Mouse (Mus musculus) NIH3T3 (cell line): ENCODE measurements around the gene Zbtb16.

ENCODE experiments used
- DNase-seq: peaks from one replicate; pipeline ENCODE4 v3.0.0-alpha.2; 2012; ENCODE audit warnings: low read depth

Zbtb16 gene

DNA sequence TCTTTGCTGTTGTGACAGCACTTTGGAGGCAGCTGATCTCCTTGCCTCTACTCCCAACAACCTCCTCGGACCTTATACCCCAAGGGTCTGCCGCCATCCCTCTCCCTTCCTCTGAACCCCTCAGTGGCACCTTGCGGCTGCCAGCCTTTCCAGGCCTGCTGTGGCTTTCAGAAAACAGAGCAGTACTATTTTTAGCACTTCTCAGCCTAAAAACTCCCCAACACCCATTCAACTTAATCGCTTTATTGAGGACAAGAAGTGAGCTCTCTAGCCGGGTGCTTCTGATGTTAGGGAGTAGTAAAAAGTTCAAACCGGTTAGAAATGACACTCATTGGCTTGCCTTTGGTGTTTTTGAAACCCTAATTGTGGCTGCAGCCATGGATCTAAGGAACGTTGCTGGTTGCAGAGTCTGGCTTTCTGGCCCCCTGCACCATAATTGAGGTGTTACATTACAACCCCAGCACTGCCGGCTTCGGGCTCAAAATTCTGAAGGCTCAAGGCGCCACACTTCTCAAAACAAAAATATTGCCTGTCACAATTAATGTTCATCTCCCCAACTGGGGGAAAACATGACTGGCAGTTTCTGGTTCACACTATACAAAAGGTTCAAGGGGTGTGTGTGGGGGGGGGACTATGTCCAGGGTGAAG is 107.8 kb downstream of the Zbtb16 start:
- no peak for DNase-seq

GRCm38 (mm10) chr9:48726341-48726740 is 109.7 kb downstream of the Zbtb16 start:
- DNase-seq: no peak

DNA sequence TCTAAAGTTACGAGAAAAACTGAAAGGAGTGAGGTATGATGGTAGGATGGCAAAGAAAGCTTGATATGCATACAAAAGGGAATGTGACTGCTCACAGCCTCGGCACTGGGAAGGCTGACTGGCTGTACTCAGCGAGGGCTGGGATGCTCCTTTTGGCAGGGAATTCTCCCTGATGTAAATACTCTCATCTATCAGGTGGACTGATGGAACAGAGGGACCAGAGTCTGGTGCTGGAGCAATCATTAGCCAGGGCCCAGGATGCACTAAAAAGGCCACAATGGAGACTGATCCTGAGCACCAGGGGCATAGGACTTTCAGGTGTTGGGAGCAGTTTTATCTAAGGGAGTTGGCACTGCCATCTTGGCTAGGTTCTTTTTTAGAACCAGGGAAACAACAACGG is 110.1 kb downstream of the Zbtb16 start:
- no peak for DNase-seq

DNA sequence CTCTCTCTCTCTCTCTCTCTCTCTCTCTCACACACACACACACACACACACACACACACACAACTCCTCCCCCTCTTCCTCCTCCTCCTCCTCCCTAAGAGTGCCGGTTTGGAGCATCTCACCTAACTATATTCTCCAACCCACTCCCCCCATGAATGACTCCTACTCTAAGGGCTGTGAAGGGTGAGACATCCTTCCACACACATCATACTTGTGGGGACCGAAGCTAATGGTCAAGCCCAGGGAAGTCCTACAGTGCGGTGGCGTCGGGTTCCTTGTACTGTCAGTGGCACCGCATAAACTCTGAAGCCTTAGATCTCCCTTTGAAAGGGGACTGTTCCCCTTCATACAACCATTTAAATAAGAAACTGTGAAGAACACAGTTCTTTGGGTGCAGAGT is 110.9 kb downstream of the Zbtb16 start:
- DNase-seq: no peak

GRCm38 (mm10) chr9:48724733-48725132 is 111.3 kb downstream of the Zbtb16 start:
- DNase-seq: no peak

DNA sequence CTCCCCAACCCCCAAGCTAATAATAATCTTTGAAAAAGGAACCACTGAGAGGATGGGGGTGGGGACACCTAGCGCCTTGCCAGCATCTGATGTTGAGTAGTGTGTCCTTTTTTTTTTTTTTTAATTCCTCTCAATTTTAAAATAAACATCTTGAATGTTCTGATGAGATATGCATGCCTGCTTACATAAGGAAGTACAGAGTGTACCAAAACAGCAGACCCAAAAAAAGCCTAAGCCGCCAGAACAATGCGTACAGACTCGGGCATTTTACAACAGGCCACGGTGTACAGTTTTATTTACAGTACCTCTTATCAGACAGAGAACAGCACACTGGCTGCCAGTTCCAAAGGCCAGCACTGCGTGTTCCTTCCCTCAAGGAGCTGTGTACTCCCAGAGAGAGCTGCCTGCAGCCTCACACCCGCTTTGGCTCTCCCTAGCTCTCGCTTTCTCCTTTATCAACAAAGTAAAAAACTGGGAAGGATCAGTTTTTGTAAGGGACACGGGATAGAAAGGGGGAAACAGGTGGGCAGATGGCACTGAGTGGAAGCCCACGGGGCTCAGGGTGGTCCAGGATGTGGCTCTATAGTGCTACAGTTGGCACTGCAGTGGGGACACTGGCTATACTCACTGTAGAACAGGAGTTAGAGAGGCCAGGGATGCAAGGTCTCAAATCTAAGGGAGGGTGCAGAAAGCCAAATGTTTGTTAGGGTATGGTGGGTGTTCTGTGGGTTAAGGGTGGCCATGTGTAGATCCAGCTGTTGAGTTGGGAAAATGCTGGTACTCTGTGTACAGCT is 112.3 kb downstream of the Zbtb16 start:
- DNase-seq: no peak

GRCm38 (mm10) chr9:48723025-48723424 is 113.0 kb downstream of the Zbtb16 start:
- DNase-seq: no peak

- no peak for DNase-seq
These were observed 113.6 kb downstream of the Zbtb16 start for GRCm38 (mm10) chr9:48722261-48722920.

GRCm38 (mm10) chr9:48721655-48722054 is 114.4 kb downstream of the Zbtb16 start:
- DNase-seq: no peak

DNA sequence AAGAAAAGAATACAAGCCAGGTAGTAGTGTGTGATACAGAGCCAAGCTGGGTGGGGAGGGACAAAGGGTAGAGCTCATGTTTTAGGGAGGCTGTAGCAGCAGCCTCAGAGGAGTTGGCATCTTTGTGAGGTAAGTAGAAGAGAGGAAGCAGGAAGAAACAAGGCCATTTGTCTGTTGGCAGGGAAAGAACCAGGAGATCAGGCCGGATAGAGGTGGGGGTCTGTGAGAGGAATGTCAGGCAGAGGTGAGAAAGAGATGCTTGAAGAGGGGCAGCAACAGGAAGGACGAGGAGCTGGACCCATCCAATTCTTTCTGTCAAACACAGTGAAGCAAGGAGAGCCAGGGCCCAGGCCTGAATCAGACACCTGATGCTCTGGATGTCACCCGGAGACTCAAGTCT is 114.8 kb downstream of the Zbtb16 start:
- no peak for DNase-seq

DNA sequence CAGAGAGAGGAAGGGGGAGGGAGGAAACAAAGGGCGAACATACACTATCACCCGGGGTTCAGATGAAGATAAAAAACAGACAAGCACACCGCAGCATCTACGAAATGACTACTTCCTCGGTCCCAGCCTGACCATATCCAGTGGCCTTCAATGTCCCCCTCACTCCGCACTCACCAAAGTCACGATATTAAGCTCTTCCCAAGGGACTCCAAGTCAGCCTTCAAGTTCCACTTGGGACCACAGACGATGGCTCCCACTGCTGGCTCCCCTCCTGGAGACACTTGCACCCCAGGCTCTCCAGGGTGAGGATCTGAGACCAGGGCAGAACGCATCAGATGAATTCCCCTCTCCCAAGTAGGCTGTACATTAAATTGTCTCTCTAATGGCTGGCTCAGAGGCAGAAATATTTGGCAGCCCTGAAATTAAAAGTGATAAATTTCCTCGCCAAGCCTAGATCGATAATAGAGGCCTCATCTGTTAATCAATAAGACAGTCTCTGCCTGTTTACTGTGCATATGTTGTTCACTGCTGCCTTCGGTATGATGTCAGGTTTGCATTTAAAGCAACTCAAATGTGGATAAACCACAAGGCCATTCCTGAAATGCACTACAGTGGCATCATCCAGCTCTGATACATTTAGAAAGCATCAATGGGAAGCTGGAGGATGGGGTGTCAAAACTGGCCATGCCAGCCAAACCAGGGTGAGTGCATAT is 115.6 kb downstream of the Zbtb16 start:
- no peak for DNase-seq

DNA sequence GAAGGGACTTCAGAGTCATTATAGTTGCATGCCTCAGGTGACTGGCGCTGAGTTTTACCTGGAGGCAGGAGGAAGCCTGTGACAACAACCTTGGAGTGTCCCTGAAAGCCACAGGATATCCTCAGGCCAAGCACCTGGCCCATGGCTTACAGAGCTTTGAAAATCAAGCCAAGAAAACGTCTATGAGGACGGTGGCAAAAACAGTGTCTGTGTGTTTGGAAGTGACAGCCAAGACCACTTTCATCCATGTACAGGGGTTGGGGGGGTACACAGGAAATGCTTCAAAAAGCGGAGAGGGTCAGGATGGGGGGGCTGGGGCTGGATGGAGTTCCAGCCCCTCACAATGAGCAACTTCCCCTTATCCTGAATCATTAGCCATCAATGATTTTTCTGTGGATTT is 116.4 kb downstream of the Zbtb16 start:
- DNase-seq: no peak

DNA sequence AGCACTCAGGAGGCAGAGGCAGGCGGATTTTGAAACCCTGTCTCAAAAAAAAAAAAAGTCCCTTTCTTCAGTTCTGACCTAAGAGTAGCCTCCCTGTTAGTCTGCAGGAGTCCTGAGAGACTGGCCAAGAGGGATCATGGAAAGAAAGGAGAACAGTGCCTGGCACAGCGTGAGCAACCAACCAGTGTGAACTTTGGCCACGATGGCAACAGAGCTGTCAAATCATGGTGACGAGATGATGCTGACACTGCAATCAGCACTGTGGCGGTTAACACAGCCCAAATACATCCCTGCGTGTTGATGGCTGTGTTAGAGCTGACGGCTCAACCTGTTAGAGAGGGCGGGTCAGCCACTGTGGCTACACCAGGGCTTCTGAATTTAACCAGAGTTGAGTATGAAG is 119.5 kb downstream of the Zbtb16 start:
- no peak for DNase-seq

- no peak for DNase-seq
These were observed 121.0 kb downstream of the Zbtb16 start for GRCm38 (mm10) chr9:48715042-48715441.

GRCm38 (mm10) chr9:48713779-48714178 is 122.2 kb downstream of the Zbtb16 start:
- no peak for DNase-seq

GRCm38 (mm10) chr9:48712985-48713765 is 122.8 kb downstream of the Zbtb16 start:
- no peak for DNase-seq

DNA sequence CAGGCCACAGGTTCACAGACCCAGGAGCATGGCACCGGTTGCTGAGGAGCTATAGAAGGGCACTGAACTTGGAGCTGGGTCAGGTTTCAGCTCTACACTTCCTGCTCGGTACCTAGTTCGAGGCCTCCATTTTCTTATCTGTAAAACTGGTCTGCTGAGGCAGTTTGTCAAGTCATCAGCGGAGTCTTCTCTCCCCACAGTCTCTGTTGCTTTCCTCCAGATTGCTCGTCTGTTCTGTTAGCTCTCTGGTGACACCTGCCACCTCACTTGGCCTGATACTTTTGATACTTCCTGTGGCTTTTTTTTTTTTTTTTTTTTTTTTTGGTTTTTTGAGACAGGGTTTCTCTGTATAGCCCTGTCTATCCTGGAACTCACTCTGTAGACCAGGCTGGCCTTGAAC is 124.2 kb downstream of the Zbtb16 start:
- DNase-seq: no peak

GRCm38 (mm10) chr9:48711296-48711781 is 124.7 kb downstream of the Zbtb16 start:
- no peak for DNase-seq

GRCm38 (mm10) chr9:48710355-48711295 is 125.4 kb downstream of the Zbtb16 start:
- no peak for DNase-seq

GRCm38 (mm10) chr9:48707824-48708229 is 128.2 kb downstream of the Zbtb16 start:
- DNase-seq: no peak
